Mouse (Mus musculus) liver, embryonic 14.5 days (tissue): ENCODE measurements around the gene Mecom.

ENCODE experiments used
- CTCF ChIP-seq: IDR thresholded peaks from 2 replicates; pipeline ENCODE4 v1.5.1; 2016; ENCODE audit warnings: antibody characterized with exemption, low read depth, control low read depth
- EP300 ChIP-seq: IDR thresholded peaks from 2 replicates; pipeline ENCODE4 v1.6.1; 2016; ENCODE audit warnings: antibody characterized with exemption, low read depth

GRCm38 (mm10) chr3:30203764-30204163 lies 344.0 kb downstream of the Mecom start:
- TF ChIP-seq EP300 (no peak), CTCF (no peak)
